Mouse (Mus musculus) hindbrain, embryonic 13.5 days (tissue): ENCODE results near the gene Ier2. TPM values are rescaled to one million over a fixed set of nuclear protein-coding genes. Genes with fewer than 3 reads are reported as not detected.

Experiments
- ATAC-seq: fragments of 200-750 bp; cut with Nextera tagmentation; 2 replicates; pipeline ENCODE4 v1.8.0; 2017; ENCODE audit warnings: moderate TSS enrichment; ENCODE audit not compliant: low FRiP score
- H3K27ac ChIP-seq: fragments of 300-500 bp; sonication (generic); 2 replicates; pipeline ENCODE4 v1.5.1; 2015; ENCODE audit warnings: inconsistent platforms, mild to moderate bottlenecking, moderate library complexity
- H3K27me3 ChIP-seq: fragments of 300-500 bp; sonication (generic); 2 replicates; pipeline ENCODE4 v1.6.1; 2015; ENCODE audit warnings: mild to moderate bottlenecking, inconsistent platforms
- H3K36me3 ChIP-seq: fragments of 300-500 bp; sonication (generic); 2 replicates; pipeline ENCODE4 v1.6.1; 2015; ENCODE audit warnings: mild to moderate bottlenecking, inconsistent platforms
- H3K4me1 ChIP-seq: fragments of 300-500 bp; sonication (generic); replicated peaks from 2 replicates; pipeline ENCODE4 v1.6.1; 2015; ENCODE audit warnings: inconsistent platforms
- H3K4me2 ChIP-seq: fragments of 300-500 bp; sonication (generic); 2 replicates; pipeline ENCODE4 v1.6.1; 2015; ENCODE audit warnings: inconsistent platforms, mild to moderate bottlenecking, moderate library complexity
- H3K4me3 ChIP-seq: fragments of 300-500 bp; sonication (generic); 2 replicates; pipeline ENCODE4 v1.5.1; 2015; ENCODE audit warnings: mild to moderate bottlenecking, inconsistent platforms
- H3K9ac ChIP-seq: fragments of 300-500 bp; sonication (generic); 2 replicates; pipeline ENCODE4 v1.6.1; 2015; ENCODE audit warnings: mild to moderate bottlenecking, inconsistent platforms
- H3K9me3 ChIP-seq: fragments of 300-500 bp; sonication (generic); 2 replicates; pipeline ENCODE4 v1.6.1; 2016; ENCODE audit warnings: inconsistent platforms
- WGBS: fragments of 180-500 bp; shearing (Covaris S2); methylation state at CpG from one replicate; pipeline ENCODE4 v1.1.7; 2015; 5-methylcytosine and 5-hydroxymethylcytosine counted together
- polyA plus RNA-seq: library from polyadenylated mRNA; unstranded; fragments of >200 nt; fragmentation: Nextera tagmentation; extraction: Ambion mirVana; gene quantifications from 2 replicates; pipeline ENCODE4 v1.2.1, GENCODE M21; 2015

The Ier2 gene
- 26.1 and 32.2 TPM in 2 replicates for polyA plus RNA-seq

DNA sequence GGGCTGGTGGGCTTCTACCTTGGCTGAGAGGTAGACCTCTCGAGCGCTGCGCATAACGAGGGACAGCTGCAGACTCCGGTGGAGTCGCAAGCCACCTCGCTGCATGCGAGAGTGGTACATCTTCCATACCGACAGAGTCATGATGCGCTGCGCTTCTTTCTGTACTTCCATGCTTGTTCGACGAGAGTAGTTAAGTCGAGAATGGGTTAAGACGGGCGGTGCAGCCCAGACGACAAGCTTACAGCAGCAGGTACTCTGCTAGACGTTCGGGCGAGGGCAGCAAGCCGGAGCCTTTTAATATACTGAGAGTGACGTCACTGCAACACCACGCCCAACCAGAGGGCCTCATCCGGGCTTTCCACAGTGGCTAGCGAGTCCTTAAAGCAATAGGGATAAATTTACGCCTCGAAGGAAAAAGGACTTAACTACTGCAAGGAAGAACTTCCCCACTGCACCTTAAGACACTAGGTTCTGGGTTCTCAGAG lies at the start of gene Ier2:
Gene Ier2 (minus strand): TSS at position 272 of the 485 bp plus-strand sequence.
- H3K36me3 ChIP-seq: no peaks in the 10 kb centered on the region
- no peaks in the 10 kb centered on the region for H3K27me3 ChIP-seq

DNA sequence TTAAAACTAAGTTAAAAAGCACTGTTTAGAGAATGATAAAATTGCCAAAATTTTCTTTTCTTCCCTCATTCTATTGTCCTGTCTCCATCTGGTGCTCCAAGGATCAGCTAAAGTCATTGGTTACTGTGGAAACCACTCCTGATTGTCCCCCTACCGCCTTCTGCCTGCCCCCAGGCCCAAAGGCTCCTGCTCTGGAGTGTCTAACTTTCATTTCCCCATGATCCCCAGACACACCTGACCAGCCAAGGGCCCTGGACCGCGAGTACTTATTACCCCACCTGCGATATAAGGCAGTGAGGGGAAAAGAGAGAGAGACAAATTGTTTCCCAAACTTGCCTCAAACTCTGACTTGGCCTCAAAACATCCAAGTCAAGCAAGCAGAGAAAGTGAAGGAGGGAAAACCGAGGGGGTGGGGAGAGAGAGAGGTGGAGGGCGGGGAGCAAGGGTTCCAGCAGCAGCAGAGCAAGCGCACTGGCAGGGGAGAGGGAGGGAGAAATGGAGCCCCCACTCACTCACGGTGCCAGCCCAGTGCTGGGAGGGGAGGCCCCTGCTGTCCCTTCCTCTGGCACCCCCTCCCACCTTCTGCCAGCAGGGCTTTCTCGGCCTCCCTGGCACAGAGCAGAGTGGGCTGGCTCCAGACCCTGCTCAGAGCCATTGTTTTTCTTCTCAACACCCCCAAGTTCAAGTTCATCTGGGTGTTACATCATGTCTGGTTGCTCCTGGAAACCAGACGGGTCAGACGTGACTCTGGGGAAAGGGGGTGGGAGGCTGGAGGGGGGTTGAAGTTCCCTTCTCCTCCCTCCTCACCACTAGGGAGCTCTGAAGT lies 49.5 kb upstream of the Ier2 start:
- no peak overlapping the region for H3K4me3 ChIP-seq
- no peak overlapping the region for H3K9ac ChIP-seq
- peak; percentile 80 for ATAC-seq
- WGBS: 9% methylated on average over 11 of the region's 11 CpGs
- no peaks in the 10 kb centered on the region for H3K36me3 ChIP-seq
- no peaks in the 10 kb centered on the region for H3K9me3 ChIP-seq
- peak overlapping the region; percentile 92 for H3K27ac ChIP-seq
- peaks cover 79% of the 10 kb centered on the region for H3K4me1 ChIP-seq
- no peak overlapping the region for H3K4me2 ChIP-seq
- H3K27me3 ChIP-seq: peaks cover 69% of the 10 kb centered on the region

More for the DNA sequence above, at the start of gene Ier2:
- ATAC-seq: peak; percentile 75
- H3K4me2 ChIP-seq: peak within 1 kb of the TSS; percentile 90
- peak within 1 kb of the TSS; percentile 83 for H3K9ac ChIP-seq
- peak within 1 kb of the TSS; percentile 69 for H3K4me3 ChIP-seq
- H3K4me1 ChIP-seq: peaks cover 57% of the 10 kb centered on the region
- H3K27ac ChIP-seq: peak within 1 kb of the TSS; percentile 88
- H3K9me3 ChIP-seq: no peaks in the 10 kb centered on the region
- under 1% methylated on average over 27 of the region's 27 CpGs for WGBS

DNA sequence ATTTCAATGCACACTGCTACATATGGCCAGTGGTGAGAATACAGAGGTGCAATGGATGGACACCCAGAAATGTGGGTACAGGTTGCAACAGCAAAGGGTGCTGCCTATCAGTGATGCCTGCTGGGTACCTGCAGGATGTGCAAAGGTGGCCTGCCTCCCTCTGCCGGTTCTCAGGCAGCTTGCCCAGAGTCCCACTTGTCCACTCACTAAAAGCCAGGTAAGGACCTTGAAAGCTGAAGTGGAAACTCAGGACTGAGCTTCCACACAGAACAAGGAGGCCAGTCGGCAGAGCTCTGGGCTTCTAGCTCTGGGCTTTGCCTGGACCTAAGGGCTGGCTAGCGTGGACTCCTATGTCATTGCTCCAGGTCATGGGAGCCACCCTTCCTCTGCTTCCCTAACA lies 48.7 kb upstream of the Ier2 start:
- Histone ChIP-seq H3K36me3 (no peaks in the 10 kb centered on the region), H3K9ac (0 out of 2 replicates have a peak overlapping the region, but pooled peaks have one; percentile 1), H3K4me2 (no peak overlapping the region), H3K27me3 (peaks cover 71% of the 10 kb centered on the region), H3K27ac (peak overlapping the region; percentile 92), H3K9me3 (no peaks in the 10 kb centered on the region), H3K4me3 (no peak overlapping the region), H3K4me1 (peaks cover 86% of the 10 kb centered on the region)
- 32% methylated on average over 3 of the region's 3 CpGs for WGBS
- ATAC-seq: no peak

- Histone ChIP-seq H3K9ac (no peak overlapping the region), H3K4me2 (no peak overlapping the region), H3K27ac (peak overlapping the region; percentile 92), H3K9me3 (no peaks in the 10 kb centered on the region), H3K4me1 (peaks cover 86% of the 10 kb centered on the region), H3K36me3 (no peaks in the 10 kb centered on the region), H3K27me3 (peaks cover 72% of the 10 kb centered on the region), H3K4me3 (no peak overlapping the region)
- 97% methylated on average over 1 of the region's 1 CpGs for WGBS
- no peak for ATAC-seq
Measured at GRCm38 (mm10) chr8:84709931-84710330, 47.3 kb upstream of the Ier2 start.

DNA sequence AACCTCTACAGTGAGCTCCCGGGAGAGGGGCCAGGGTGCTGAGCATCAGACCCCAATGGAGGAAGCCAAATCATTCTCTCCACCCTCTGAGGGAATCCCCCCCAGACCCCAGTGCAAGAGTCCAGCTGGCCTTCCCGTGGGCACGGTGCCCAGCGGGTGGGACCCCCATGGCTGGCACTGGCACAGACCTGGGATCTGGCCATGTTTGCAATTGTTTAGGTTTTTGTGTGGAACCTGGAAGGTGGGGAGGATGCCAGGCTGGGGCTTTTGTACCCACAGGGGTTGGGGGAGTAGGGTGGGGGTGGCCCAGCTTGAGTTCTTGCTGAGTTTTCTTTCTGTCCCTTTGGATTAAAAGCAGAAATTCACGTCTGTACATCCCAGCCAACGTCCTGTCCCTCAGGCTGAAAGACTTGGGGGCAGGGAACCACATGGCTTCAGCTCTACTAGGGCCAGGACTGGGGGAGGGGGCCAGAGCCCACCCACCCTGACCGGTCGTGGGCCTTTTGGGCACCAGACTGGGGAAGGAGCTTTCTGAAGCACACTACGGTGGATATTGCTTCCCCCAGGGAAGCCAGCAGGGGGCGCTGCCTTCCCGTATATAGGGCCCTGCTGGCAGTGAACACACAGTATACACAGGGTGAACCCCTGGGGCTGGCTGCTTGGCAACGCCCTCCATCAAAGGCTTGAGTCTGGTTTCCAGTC lies 46.3 kb upstream of the Ier2 start:
- ATAC-seq: peak; percentile 73
- Histone ChIP-seq H3K9me3 (no peaks in the 10 kb centered on the region), H3K4me2 (no peak overlapping the region), H3K9ac (no peak overlapping the region), H3K36me3 (no peaks in the 10 kb centered on the region), H3K27me3 (peaks cover 72% of the 10 kb centered on the region), H3K27ac (peak overlapping the region; percentile 92), H3K4me1 (peaks cover 84% of the 10 kb centered on the region), H3K4me3 (no peak overlapping the region)
- WGBS: 7% methylated on average over 12 of the region's 12 CpGs

DNA sequence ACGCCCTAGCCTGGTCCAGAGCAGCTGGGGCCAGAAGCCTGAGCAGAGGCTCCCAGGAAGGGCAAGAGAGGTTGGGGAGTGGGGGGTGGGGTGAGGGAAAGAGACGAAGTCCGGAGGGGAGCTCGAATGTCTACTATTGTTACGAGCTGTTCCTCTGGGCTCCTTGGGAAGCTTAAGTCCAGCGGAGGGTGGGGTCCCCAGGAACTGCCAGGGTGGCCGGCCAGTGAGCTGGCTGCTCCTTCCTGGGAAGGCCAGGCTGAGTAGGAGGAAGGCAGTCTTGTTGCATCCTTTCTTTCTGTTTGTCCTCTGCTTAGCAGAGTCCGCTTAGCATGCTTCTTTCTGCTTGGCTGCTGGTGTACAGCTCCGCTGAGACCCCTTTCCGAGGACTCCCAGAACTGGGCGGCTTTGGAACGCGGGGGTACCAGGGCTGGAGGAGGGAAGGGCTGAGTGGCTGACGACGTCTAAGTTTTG lies 45.5 kb upstream of the Ier2 start:
- Histone ChIP-seq H3K4me3 (no peak overlapping the region), H3K27ac (peak overlapping the region; percentile 92), H3K27me3 (peaks cover 72% of the 10 kb centered on the region), H3K36me3 (no peaks in the 10 kb centered on the region), H3K9me3 (no peaks in the 10 kb centered on the region), H3K4me1 (peaks cover 79% of the 10 kb centered on the region), H3K4me2 (peak overlapping the region; percentile 45), H3K9ac (peak overlapping the region; percentile 63)
- 4% methylated on average over 15 of the region's 15 CpGs for WGBS
- ATAC-seq: no peak

DNA sequence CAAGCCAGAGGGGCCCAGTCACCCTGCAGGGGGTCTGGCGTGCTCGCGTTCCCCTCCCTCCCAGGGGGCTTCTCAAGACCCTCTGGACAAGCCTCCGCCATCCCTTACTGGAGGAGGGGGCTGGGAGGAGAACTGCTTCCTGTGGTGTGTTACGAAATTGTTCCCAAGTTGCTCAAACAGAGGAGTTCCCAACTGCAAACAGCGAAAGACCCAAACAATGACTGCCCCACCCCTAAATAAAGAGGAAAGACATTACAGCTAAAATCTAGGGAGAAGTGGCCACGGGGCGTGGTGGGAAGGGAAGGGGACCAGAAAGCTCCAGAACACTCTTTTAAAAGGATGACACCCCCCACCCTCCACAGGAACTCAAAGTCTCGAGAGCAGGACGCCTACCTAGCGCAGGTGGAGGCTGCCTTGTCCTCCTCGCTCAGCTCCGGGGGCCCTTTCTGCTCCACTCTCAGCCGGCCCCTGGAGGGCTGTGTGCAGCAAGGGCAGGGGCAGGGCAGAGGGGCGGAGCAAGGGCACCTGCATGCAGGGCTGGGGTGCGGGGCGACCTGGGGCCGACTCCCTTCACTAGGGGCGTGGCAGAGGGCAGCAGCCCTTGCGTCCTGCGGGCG lies 44.7 kb upstream of the Ier2 start:
- Histone ChIP-seq H3K4me2 (peak overlapping the region; percentile 45), H3K9ac (peak overlapping the region; percentile 63), H3K36me3 (no peaks in the 10 kb centered on the region), H3K4me3 (peak overlapping the region; percentile 26), H3K27me3 (peaks cover 78% of the 10 kb centered on the region), H3K4me1 (peaks cover 73% of the 10 kb centered on the region), H3K9me3 (no peaks in the 10 kb centered on the region), H3K27ac (peak overlapping the region; percentile 92)
- ATAC-seq: no peak
- 4% methylated on average over 22 of the region's 22 CpGs for WGBS

- peaks cover 85% of the 10 kb centered on the region for H3K27me3 ChIP-seq
- H3K9me3 ChIP-seq: no peaks in the 10 kb centered on the region
- H3K4me3 ChIP-seq: peak overlapping the region; percentile 26
- peak overlapping the region; percentile 92 for H3K27ac ChIP-seq
- H3K36me3 ChIP-seq: no peaks in the 10 kb centered on the region
- H3K4me1 ChIP-seq: peaks cover 70% of the 10 kb centered on the region
- no peak for ATAC-seq
- peak overlapping the region; percentile 45 for H3K4me2 ChIP-seq
- WGBS: 3% methylated on average over 44 of the region's 45 CpGs
- peak overlapping the region; percentile 63 for H3K9ac ChIP-seq
Measured at GRCm38 (mm10) chr8:84706610-84707266, 44.1 kb upstream of the Ier2 start.

- no peak for ATAC-seq
- Histone ChIP-seq H3K4me1 (peaks cover 68% of the 10 kb centered on the region), H3K27ac (peak overlapping the region; percentile 92), H3K9ac (peak overlapping the region; percentile 40; the same call in 1 of the 2 replicates), H3K36me3 (no peaks in the 10 kb centered on the region), H3K4me2 (peak overlapping the region; percentile 48), H3K27me3 (peaks cover 88% of the 10 kb centered on the region), H3K9me3 (no peaks in the 10 kb centered on the region), H3K4me3 (peak overlapping the region; percentile 23)
- 3% methylated on average over 12 of the region's 12 CpGs for WGBS
Measured at GRCm38 (mm10) chr8:84705960-84706359, 43.3 kb upstream of the Ier2 start.

DNA sequence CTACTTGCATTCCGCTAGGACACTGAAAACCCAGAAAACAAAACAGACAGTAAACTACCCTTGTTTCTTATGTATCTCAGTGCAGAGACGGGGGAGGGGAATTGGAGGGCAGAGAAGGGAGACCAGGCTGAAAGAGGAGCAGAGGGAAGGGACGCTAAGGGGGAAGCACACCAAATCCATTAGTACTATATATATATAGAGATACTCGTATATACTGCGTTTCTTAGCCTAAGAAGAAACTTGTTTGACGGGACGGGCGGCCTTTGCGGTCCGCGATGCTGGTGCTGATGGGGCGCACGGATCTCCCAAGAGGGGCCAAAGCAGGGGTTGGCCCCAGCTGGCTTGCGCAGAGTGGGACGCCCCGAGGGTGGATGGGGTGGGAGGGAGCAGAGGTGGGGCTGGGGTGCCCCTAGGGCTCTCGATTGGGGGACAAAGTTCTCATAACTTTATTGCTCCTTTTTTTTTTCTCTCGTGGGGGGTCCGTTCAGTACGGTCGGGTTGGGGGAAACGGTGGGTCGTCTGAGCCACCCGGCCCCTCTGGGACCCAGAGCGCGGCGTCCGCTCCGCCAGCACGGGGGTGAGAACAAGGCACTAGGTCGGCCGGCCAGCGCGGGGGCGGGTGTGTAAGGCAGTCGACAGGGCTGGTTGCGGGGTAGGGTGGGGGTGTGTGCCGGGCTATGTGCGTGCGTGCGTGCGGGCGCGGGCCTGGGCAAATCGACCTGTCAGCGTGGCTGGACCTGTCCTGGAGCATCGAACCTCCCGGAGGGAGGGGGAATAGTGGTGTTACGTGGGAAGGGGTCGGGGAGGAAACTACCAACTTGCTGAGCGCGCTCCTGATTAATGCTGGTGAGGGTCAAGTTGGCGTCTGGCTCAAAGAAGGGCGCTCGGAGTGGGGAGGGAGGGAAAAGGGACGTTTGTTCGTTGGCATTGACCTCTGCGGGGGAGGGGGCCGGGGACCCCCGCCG lies 42.5 kb upstream of the Ier2 start:
- Histone ChIP-seq H3K9ac (peak overlapping the region; percentile 40; the same call in 1 of the 2 replicates), H3K4me1 (peaks cover 65% of the 10 kb centered on the region), H3K27me3 (peaks cover 90% of the 10 kb centered on the region), H3K36me3 (0 out of 2 replicates have a peak, but pooled peaks cover under 1% of the 10 kb centered on the region), H3K9me3 (no peaks in the 10 kb centered on the region), H3K4me2 (peak overlapping the region; percentile 48), H3K4me3 (peak overlapping the region; percentile 23), H3K27ac (peak overlapping the region; percentile 74)
- ATAC-seq: no peak
- 1% methylated on average over 61 of the region's 61 CpGs for WGBS
